Mouse (Mus musculus) limb, embryonic 13.5 days (tissue): Measurements from ENCODE around the gene Prep. TPM values are rescaled to one million over a fixed set of nuclear protein-coding genes. Genes with fewer than 3 reads are reported as not detected.

Experiments used
- ATAC-seq: fragments of 200-750 bp; cut with Nextera tagmentation; 2 replicates; pipeline ENCODE4 v1.8.0; 2017; ENCODE audit warnings: low read depth, moderate number of reproducible peaks, moderate TSS enrichment; ENCODE audit not compliant: low FRiP score
- H3K27ac ChIP-seq: fragments of 300-500 bp; sonication (generic); 2 replicates; pipeline ENCODE4 v1.5.1; 2015; ENCODE audit warnings: inconsistent platforms, mild to moderate bottlenecking, moderate library complexity
- H3K27me3 ChIP-seq: fragments of 300-500 bp; sonication (generic); 2 replicates; pipeline ENCODE4 v1.6.1; 2015; ENCODE audit warnings: mild to moderate bottlenecking, inconsistent platforms
- H3K36me3 ChIP-seq: fragments of 300-500 bp; sonication (generic); 2 replicates; pipeline ENCODE4 v1.6.1; 2015; ENCODE audit warnings: inconsistent platforms, mild to moderate bottlenecking, moderate library complexity
- H3K4me1 ChIP-seq: fragments of 300-500 bp; sonication (generic); 2 replicates; pipeline ENCODE4 v1.6.1; 2015; ENCODE audit warnings: inconsistent platforms
- H3K4me2 ChIP-seq: fragments of 300-500 bp; sonication (generic); replicated peaks from 2 replicates; pipeline ENCODE4 v1.6.1; 2015; ENCODE audit warnings: inconsistent platforms, mild to moderate bottlenecking, moderate library complexity
- H3K4me3 ChIP-seq: fragments of 300-500 bp; sonication (generic); 2 replicates; pipeline ENCODE4 v1.5.1; 2015; ENCODE audit warnings: moderate library complexity, mild to moderate bottlenecking, inconsistent platforms
- H3K9ac ChIP-seq: fragments of 300-500 bp; sonication (generic); 2 replicates; pipeline ENCODE4 v1.6.1; 2015; ENCODE audit warnings: mild to moderate bottlenecking, inconsistent platforms
- H3K9me3 ChIP-seq: fragments of 300-500 bp; sonication (generic); 2 replicates; pipeline ENCODE4 v1.6.1; 2016; ENCODE audit warnings: inconsistent platforms
- WGBS: fragments of 180-500 bp; shearing (Covaris S2); methylation state at CpG from one replicate; pipeline ENCODE4 v1.1.7; 2015; 5-methylcytosine and 5-hydroxymethylcytosine counted together
- polyA plus RNA-seq: library from polyadenylated mRNA; unstranded; fragments of >200 nt; fragmentation: Nextera tagmentation; extraction: Ambion mirVana; gene quantifications from 2 replicates; pipeline ENCODE4 v1.2.1, GENCODE M21; 2015

Gene Prep
- polyA plus RNA-seq, 1 experiment from 2014 or later: 25.5 TPM

- Histone ChIP-seq H3K4me2 (no peak overlapping the region), H3K27ac (no peak overlapping the region), H3K4me1 (peaks cover 6% of the 10 kb centered on the region; the same call in 1 of the 2 replicates), H3K27me3 (no peaks in the 10 kb centered on the region), H3K4me3 (no peak overlapping the region), H3K9me3 (no peaks in the 10 kb centered on the region), H3K9ac (no peak overlapping the region), H3K36me3 (peaks cover 47% of the 10 kb centered on the region)
- WGBS: 66% methylated on average over 11 of the region's 11 CpGs
- ATAC-seq: no peak
Observed at GRCm38 (mm10) chr10:45103184-45103583, 36.2 kb downstream of the Prep start.

- H3K27ac ChIP-seq: no peak overlapping the region
- peaks cover 6% of the 10 kb centered on the region; the same call in 1 of the 2 replicates for H3K4me1 ChIP-seq
- 56% methylated on average over 7 of the region's 7 CpGs for WGBS
- H3K9ac ChIP-seq: no peak overlapping the region
- no peak for ATAC-seq
- no peaks in the 10 kb centered on the region for H3K9me3 ChIP-seq
- H3K27me3 ChIP-seq: no peaks in the 10 kb centered on the region
- H3K36me3 ChIP-seq: peaks cover 48% of the 10 kb centered on the region
- no peak overlapping the region for H3K4me2 ChIP-seq
- H3K4me3 ChIP-seq: no peak overlapping the region
Observed at GRCm38 (mm10) chr10:45104098-45104497, 37.1 kb downstream of the Prep start.

- no peak overlapping the region for H3K9ac ChIP-seq
- 80% methylated on average over 4 of the region's 4 CpGs for WGBS
- H3K4me3 ChIP-seq: no peak overlapping the region
- no peaks in the 10 kb centered on the region for H3K9me3 ChIP-seq
- H3K27me3 ChIP-seq: no peaks in the 10 kb centered on the region
- H3K27ac ChIP-seq: no peak overlapping the region
- H3K36me3 ChIP-seq: peaks cover 49% of the 10 kb centered on the region
- H3K4me1 ChIP-seq: peaks cover 6% of the 10 kb centered on the region; the same call in 1 of the 2 replicates
- ATAC-seq: no peak
- H3K4me2 ChIP-seq: no peak overlapping the region
Observed at GRCm38 (mm10) chr10:45104535-45105079, 37.6 kb downstream of the Prep start.

GRCm38 (mm10) chr10:45106541-45106940, 39.5 kb downstream of the Prep start:
- H3K4me3 ChIP-seq: no peak overlapping the region
- H3K4me1 ChIP-seq: peaks cover 6% of the 10 kb centered on the region; the same call in 1 of the 2 replicates
- H3K27me3 ChIP-seq: no peaks in the 10 kb centered on the region
- WGBS: 89% methylated on average over 4 of the region's 4 CpGs
- ATAC-seq: no peak
- H3K9me3 ChIP-seq: no peaks in the 10 kb centered on the region
- no peak overlapping the region for H3K9ac ChIP-seq
- no peak overlapping the region for H3K4me2 ChIP-seq
- H3K27ac ChIP-seq: no peak overlapping the region
- peaks cover 48% of the 10 kb centered on the region for H3K36me3 ChIP-seq

- no peak for ATAC-seq
- Histone ChIP-seq H3K27me3 (no peaks in the 10 kb centered on the region), H3K9ac (no peak overlapping the region), H3K36me3 (peaks cover 54% of the 10 kb centered on the region), H3K27ac (no peak overlapping the region), H3K4me2 (no peak overlapping the region), H3K4me3 (no peak overlapping the region), H3K4me1 (peaks cover 6% of the 10 kb centered on the region; the same call in 1 of the 2 replicates), H3K9me3 (no peaks in the 10 kb centered on the region)
- 91% methylated on average over 2 of the region's 2 CpGs for WGBS
Observed at GRCm38 (mm10) chr10:45107313-45107712, 40.3 kb downstream of the Prep start.

GRCm38 (mm10) chr10:45109041-45109440, 42.0 kb downstream of the Prep start:
- Histone ChIP-seq H3K9ac (no peak overlapping the region), H3K9me3 (no peaks in the 10 kb centered on the region), H3K27me3 (no peaks in the 10 kb centered on the region), H3K36me3 (peaks cover 59% of the 10 kb centered on the region), H3K27ac (no peak overlapping the region), H3K4me1 (peaks cover 1% of the 10 kb centered on the region; the same call in 1 of the 2 replicates), H3K4me2 (no peak overlapping the region), H3K4me3 (no peak overlapping the region)
- 96% methylated on average over 8 of the region's 8 CpGs for WGBS
- ATAC-seq: no peak

GRCm38 (mm10) chr10:45109974-45110373, 43.0 kb downstream of the Prep start:
- 86% methylated on average over 6 of the region's 6 CpGs for WGBS
- no peak for ATAC-seq
- Histone ChIP-seq H3K27me3 (no peaks in the 10 kb centered on the region), H3K9ac (no peak overlapping the region), H3K9me3 (no peaks in the 10 kb centered on the region), H3K4me1 (no peaks in the 10 kb centered on the region), H3K36me3 (peaks cover 64% of the 10 kb centered on the region), H3K27ac (no peak overlapping the region), H3K4me2 (no peak overlapping the region), H3K4me3 (no peak overlapping the region)

GRCm38 (mm10) chr10:45112927-45113326, 45.9 kb downstream of the Prep start:
- Histone ChIP-seq H3K4me2 (no peak overlapping the region), H3K36me3 (peaks cover 76% of the 10 kb centered on the region), H3K4me1 (no peaks in the 10 kb centered on the region), H3K27ac (no peak overlapping the region), H3K9ac (no peak overlapping the region), H3K4me3 (no peak overlapping the region), H3K27me3 (no peaks in the 10 kb centered on the region), H3K9me3 (peaks cover 5% of the 10 kb centered on the region; the same call in 1 of the 2 replicates)
- 46% methylated on average over 11 of the region's 11 CpGs for WGBS
- no peak for ATAC-seq

- WGBS: 75% methylated on average over 4 of the region's 4 CpGs
- peaks cover 5% of the 10 kb centered on the region; the same call in 1 of the 2 replicates for H3K9me3 ChIP-seq
- no peak overlapping the region for H3K27ac ChIP-seq
- peaks cover 75% of the 10 kb centered on the region for H3K36me3 ChIP-seq
- no peaks in the 10 kb centered on the region for H3K4me1 ChIP-seq
- no peak for ATAC-seq
- H3K4me2 ChIP-seq: no peak overlapping the region
- no peaks in the 10 kb centered on the region for H3K27me3 ChIP-seq
- no peak overlapping the region for H3K4me3 ChIP-seq
- no peak overlapping the region for H3K9ac ChIP-seq
Observed at GRCm38 (mm10) chr10:45114462-45114861, 47.5 kb downstream of the Prep start.

GRCm38 (mm10) chr10:45116832-45117231, 49.8 kb downstream of the Prep start:
- H3K9ac ChIP-seq: no peak overlapping the region
- no peak overlapping the region for H3K4me2 ChIP-seq
- peaks cover 82% of the 10 kb centered on the region for H3K36me3 ChIP-seq
- no peak for ATAC-seq
- H3K27me3 ChIP-seq: no peaks in the 10 kb centered on the region
- H3K9me3 ChIP-seq: peaks cover 5% of the 10 kb centered on the region; the same call in 1 of the 2 replicates
- H3K4me1 ChIP-seq: no peaks in the 10 kb centered on the region
- no peak overlapping the region for H3K4me3 ChIP-seq
- no peak overlapping the region for H3K27ac ChIP-seq
- WGBS: 96% methylated on average over 5 of the region's 5 CpGs

GRCm38 (mm10) chr10:45118389-45118788, 51.4 kb downstream of the Prep start:
- whole genome bisulfite sequencing: 93% methylated on average over 8 of the region's 8 CpGs
- Histone ChIP-seq H3K4me3 (no peak overlapping the region), H3K27ac (no peak overlapping the region), H3K9me3 (peaks cover 5% of the 10 kb centered on the region; the same call in 1 of the 2 replicates), H3K36me3 (peaks cover 81% of the 10 kb centered on the region), H3K27me3 (no peaks in the 10 kb centered on the region), H3K9ac (no peak overlapping the region), H3K4me2 (no peak overlapping the region), H3K4me1 (no peaks in the 10 kb centered on the region)
- no peak for ATAC-seq

GRCm38 (mm10) chr10:45121637-45122036, 54.6 kb downstream of the Prep start:
- H3K4me2 ChIP-seq: no peak overlapping the region
- H3K27me3 ChIP-seq: no peaks in the 10 kb centered on the region
- no peaks in the 10 kb centered on the region for H3K4me1 ChIP-seq
- H3K9ac ChIP-seq: no peak overlapping the region
- no peak for ATAC-seq
- H3K36me3 ChIP-seq: peaks cover 84% of the 10 kb centered on the region
- H3K4me3 ChIP-seq: no peak overlapping the region
- H3K9me3 ChIP-seq: no peaks in the 10 kb centered on the region
- WGBS: 95% methylated on average over 3 of the region's 3 CpGs
- H3K27ac ChIP-seq: no peak overlapping the region

GRCm38 (mm10) chr10:45122476-45122875, 55.5 kb downstream of the Prep start:
- H3K27ac ChIP-seq: no peak overlapping the region
- no peaks in the 10 kb centered on the region for H3K27me3 ChIP-seq
- no peaks in the 10 kb centered on the region for H3K9me3 ChIP-seq
- no peak overlapping the region for H3K9ac ChIP-seq
- peaks cover 84% of the 10 kb centered on the region for H3K36me3 ChIP-seq
- no peaks in the 10 kb centered on the region for H3K4me1 ChIP-seq
- WGBS: 62% methylated on average over 5 of the region's 5 CpGs
- ATAC-seq: no peak
- H3K4me2 ChIP-seq: no peak overlapping the region
- no peak overlapping the region for H3K4me3 ChIP-seq
